Mouse (Mus musculus) intestine, postnatal 0 days (tissue): ENCODE data around the gene Serf1. TPM values are rescaled to one million over a fixed set of nuclear protein-coding genes. Genes with fewer than 3 reads are reported as not detected.
"Not testable (repeated sequence)": the region's sequence is repeated elsewhere in the genome, so short reads cannot be mapped to it uniquely, and the experiment has no call there.

Experiments used
- ATAC-seq: fragments of 200-750 bp; cut with Nextera tagmentation; 2 replicates; pipeline ENCODE4 v1.8.0; 2017; ENCODE audit warnings: mild to moderate bottlenecking, moderate TSS enrichment, moderate library complexity
- H3K27ac ChIP-seq: fragments of 300-500 bp; sonication (generic); 2 replicates; pipeline ENCODE4 v1.5.1; 2014; ENCODE audit warnings: mild to moderate bottlenecking, low read depth, low read length, moderate library complexity
- H3K27me3 ChIP-seq: fragments of 300-500 bp; sonication (generic); replicated peaks from 2 replicates; pipeline ENCODE4 v1.6.1; 2014; ENCODE audit warnings: low read length, mixed read lengths; ENCODE audit not compliant: control insufficient read depth, insufficient read depth
- H3K36me3 ChIP-seq: fragments of 300-500 bp; sonication (generic); 2 replicates; pipeline ENCODE4 v1.6.1; 2014; ENCODE audit warnings: mild to moderate bottlenecking, moderate library complexity; ENCODE audit not compliant: control insufficient read depth, insufficient read depth
- H3K4me1 ChIP-seq: fragments of 300-500 bp; sonication (generic); replicated peaks from 2 replicates; pipeline ENCODE4 v1.6.1; 2014; ENCODE audit warnings: antibody characterized with exemption, low read length, mixed read lengths; ENCODE audit not compliant: control insufficient read depth, insufficient read depth
- H3K4me2 ChIP-seq: fragments of 300-500 bp; sonication (generic); replicated peaks from 2 replicates; pipeline ENCODE4 v1.6.1; 2014; ENCODE audit warnings: low read depth, mild to moderate bottlenecking, moderate library complexity
- H3K4me3 ChIP-seq: fragments of 300-500 bp; sonication (generic); 2 replicates; pipeline ENCODE4 v1.5.1; 2014; ENCODE audit warnings: low read depth, low read length
- H3K9ac ChIP-seq: fragments of 300-500 bp; sonication (generic); 2 replicates; pipeline ENCODE4 v1.6.1; 2014; ENCODE audit warnings: mild to moderate bottlenecking, low read depth, low read length
- H3K9me3 ChIP-seq: fragments of 300-500 bp; sonication (generic); 2 replicates; pipeline ENCODE4 v1.6.1; 2016; ENCODE audit warnings: mixed run types; ENCODE audit not compliant: control insufficient read depth
- CTCF ChIP-seq: sonication (generic); IDR thresholded peaks from 2 replicates; pipeline ENCODE4 v1.5.1; 2016; ENCODE audit warnings: low read depth, mild to moderate bottlenecking, control low read depth, antibody characterized with exemption, moderate library complexity
- WGBS: fragments of 180-500 bp; shearing (Covaris S2); extraction: QIAGEN DNeasy Blood & Tissue Kit; methylation state at CpG from one replicate; pipeline ENCODE4 v1.1.7; 2014; 5-methylcytosine and 5-hydroxymethylcytosine counted together
- polyA plus RNA-seq: library from polyadenylated mRNA; unstranded; fragments of >200 nt; fragmentation: Nextera tagmentation; extraction: Ambion mirVana; gene quantifications from 2 replicates; pipeline ENCODE4 v1.2.1, GENCODE M21; 2015

Gene Serf1
- polyA plus RNA-seq, 1 experiment from 2014 or later = 115 TPM

- H3K27ac ChIP-seq = no peak overlapping the region
- 78% methylated on average over 8 of the region's 8 CpGs for WGBS
- no peak overlapping the region for H3K9ac ChIP-seq
- H3K4me2 ChIP-seq = no peak overlapping the region
- H3K4me3 ChIP-seq = no peak overlapping the region
- ATAC-seq = no peak
- H3K36me3 ChIP-seq = peaks cover 33% of the 10 kb centered on the region; the same call in 1 of the 2 replicates
- no peak for TF ChIP-seq CTCF
- no peaks in the 10 kb centered on the region for H3K4me1 ChIP-seq
- H3K9me3 ChIP-seq = no peaks in the 10 kb centered on the region
- no peaks in the 10 kb centered on the region for H3K27me3 ChIP-seq
Observed at GRCm38 (mm10) chr13:100141646-100142314, 34.0 kb downstream of the Serf1 start.

GRCm38 (mm10) chr13:100152659-100153058 lies 44.8 kb downstream of the Serf1 start:
- no peak for TF ChIP-seq CTCF
- no peak overlapping the region for H3K9ac ChIP-seq
- no peaks in the 10 kb centered on the region for H3K9me3 ChIP-seq
- no peak overlapping the region for H3K4me3 ChIP-seq
- WGBS = 49% methylated on average over 1 of the region's 1 CpGs
- no peaks in the 10 kb centered on the region for H3K27me3 ChIP-seq
- peaks cover 25% of the 10 kb centered on the region for H3K36me3 ChIP-seq
- H3K4me2 ChIP-seq = no peak overlapping the region
- H3K27ac ChIP-seq = no peak overlapping the region
- H3K4me1 ChIP-seq = no peaks in the 10 kb centered on the region
- ATAC-seq = no peak

GRCm38 (mm10) chr13:100156624-100157023 lies 48.8 kb downstream of the Serf1 start:
- H3K36me3 ChIP-seq = peaks cover 14% of the 10 kb centered on the region; the same call in 1 of the 2 replicates
- no peaks in the 10 kb centered on the region for H3K9me3 ChIP-seq
- TF ChIP-seq CTCF = no peak
- no peaks in the 10 kb centered on the region for H3K4me1 ChIP-seq
- WGBS = 91% methylated on average over 3 of the region's 3 CpGs
- no peak overlapping the region for H3K9ac ChIP-seq
- no peak for ATAC-seq
- no peak overlapping the region for H3K27ac ChIP-seq
- no peaks in the 10 kb centered on the region for H3K27me3 ChIP-seq
- H3K4me3 ChIP-seq = no peak overlapping the region
- H3K4me2 ChIP-seq = no peak overlapping the region

- H3K4me3 ChIP-seq, H3K27me3 ChIP-seq, H3K4me2 ChIP-seq, H3K9me3 ChIP-seq, ATAC-seq, H3K9ac ChIP-seq, H3K4me1 ChIP-seq, H3K27ac ChIP-seq: not testable (repeated sequence)
- H3K36me3 ChIP-seq = peaks cover 23% of the 10 kb centered on the region; the same call in 1 of the 2 replicates
- 81% methylated on average over 11 of the region's 11 CpGs for WGBS
Observed at GRCm38 (mm10) chr13:100161171-100161870, 53.5 kb downstream of the Serf1 start.

GRCm38 (mm10) chr13:100162467-100162866 lies 54.7 kb downstream of the Serf1 start:
- not testable (repeated sequence) for H3K4me3 ChIP-seq, H3K27ac ChIP-seq, H3K27me3 ChIP-seq, H3K9me3 ChIP-seq, H3K4me2 ChIP-seq, H3K4me1 ChIP-seq, ATAC-seq, H3K9ac ChIP-seq
- peaks cover 20% of the 10 kb centered on the region; the same call in 1 of the 2 replicates for H3K36me3 ChIP-seq

Other genes starting within 250 kb of the Serf1 start
- 32.5 and 34.1 TPM in 2 replicates for gene Cartpt, start 206.9 kb upstream of the Serf1 start, polyA plus RNA-seq
- gene Mccc2, start 92.4 kb upstream of the Serf1 start, polyA plus RNA-seq = 13.2 and 13.3 TPM in 2 replicates
- 13.1 and 16.1 TPM in 2 replicates for gene Bdp1, start 3.9 kb upstream of the Serf1 start, polyA plus RNA-seq
- 25.3 and 26.2 TPM in 2 replicates for gene Smn1, start 16.8 kb downstream of the Serf1 start, polyA plus RNA-seq
- gene Naip2, start 94.1 kb downstream of the Serf1 start, polyA plus RNA-seq = 5.5 and 6.6 TPM in 2 replicates
- gene Naip5, start 138.3 kb downstream of the Serf1 start, polyA plus RNA-seq = 10.2 and 13.0 TPM in 2 replicates
- gene Naip6, start 209.7 kb downstream of the Serf1 start, polyA plus RNA-seq = 14.8 and 18.5 TPM in 2 replicates